Mouse (Mus musculus): Measurements from ENCODE around the gene Krtap17-1. TPM values are rescaled to one million over a fixed set of nuclear protein-coding genes. Genes with fewer than 3 reads are reported as not detected.

The Krtap17-1 gene
- polyA plus RNA-seq (2014; fragmentation: Nextera tagmentation; extraction: Ambion mirVana) = not detected in 2 replicates

DNA sequence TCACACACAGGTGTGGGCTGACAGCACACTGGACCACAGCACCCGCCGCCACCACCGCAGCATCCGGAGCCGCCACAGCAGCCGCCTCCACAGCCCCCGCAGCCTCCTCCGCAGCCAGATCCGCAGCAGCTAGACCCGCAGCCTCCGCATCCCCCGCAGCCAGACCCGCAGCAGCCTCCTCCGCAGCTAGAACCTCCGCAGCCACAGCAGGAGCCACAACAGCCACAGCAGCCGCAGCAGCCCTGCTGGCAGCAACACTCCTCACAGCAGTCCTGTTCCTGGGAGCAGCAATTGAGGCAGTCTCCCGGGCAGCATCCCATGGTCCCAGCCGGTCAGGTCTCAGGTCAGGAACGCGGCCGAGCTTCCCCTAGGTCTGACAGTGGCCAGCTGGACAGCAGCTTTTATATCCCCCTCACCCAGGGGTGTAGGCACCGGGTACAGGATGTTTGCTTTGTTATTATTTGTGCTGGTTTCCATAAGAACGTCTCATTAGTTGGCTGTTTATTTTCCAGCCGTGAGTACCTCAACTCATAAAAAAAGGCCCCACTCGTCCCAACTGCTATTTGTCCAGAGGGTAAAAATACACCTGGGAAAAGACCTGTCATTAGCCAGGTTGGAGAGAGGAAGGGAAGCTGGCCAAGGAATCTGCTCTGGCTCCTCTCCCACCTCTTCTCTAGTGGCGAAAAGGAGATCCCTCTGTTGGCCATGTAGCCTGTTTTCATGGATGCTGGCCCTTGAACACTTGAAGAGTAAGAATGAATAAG is at the start of gene Krtap17-1:
Krtap17-1 (minus strand) TSS at position 375 of the 764 bp plus-strand sequence.
- Histone ChIP-seq H3K36me3 (ENCODE audit: control insufficient read depth, insufficient read depth, low read length) (no peaks in the 10 kb centered on the region), H3K9ac (ENCODE audit: low read depth, low read length) (no peak within 1 kb of the TSS), H3K4me2 (replicated peaks; ENCODE audit: low read depth, low read length) (peak within 1 kb of the TSS; percentile 29; the same call in 1 of the 2 replicates), H3K27ac (ENCODE audit: low read depth, low read length) (no peak within 1 kb of the TSS), H3K27me3 (ENCODE audit: control insufficient read depth, insufficient read depth, low read length) (no peaks in the 10 kb centered on the region; the same call in 1 of the 2 replicates), H3K9me3 (ENCODE audit: control insufficient read depth, low read length) (no peaks in the 10 kb centered on the region), H3K4me1 (ENCODE audit: control insufficient read depth, insufficient read depth, low read length) (no peaks in the 10 kb centered on the region), H3K4me3 (ENCODE audit: low read length) (no peak within 1 kb of the TSS)
- WGBS = 10% methylated on average over 26 of the region's 26 CpGs
- ATAC-seq (ENCODE audit: low FRiP score, low TSS enrichment) = 0 out of 2 replicates have a peak, but pooled peaks have one; percentile 16

DNA sequence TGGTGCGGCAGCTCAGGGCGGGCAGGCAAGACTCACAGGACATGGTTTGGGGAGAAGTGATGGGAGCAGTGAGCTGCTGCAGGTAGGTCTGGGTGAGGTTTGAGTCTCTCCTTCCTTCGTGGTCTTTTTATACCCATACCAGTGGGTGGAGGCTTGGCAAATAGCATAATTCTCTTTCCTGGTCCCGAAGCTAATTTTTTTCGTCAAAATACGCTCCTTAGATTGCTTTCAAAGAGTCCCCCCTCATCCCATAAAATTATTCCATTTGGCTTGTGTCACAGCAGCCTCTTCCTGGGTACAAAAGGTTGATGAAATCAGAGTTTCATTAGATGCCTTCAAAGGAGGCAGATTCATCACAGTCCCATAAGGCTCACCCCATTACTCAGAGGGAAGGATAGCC is 47.7 kb upstream of the Krtap17-1 start, which contains the start of gene Krt34:
Krt34 (minus strand) TSS at position 101 of the 400 bp plus-strand sequence.
- Histone ChIP-seq H3K4me3 (ENCODE audit: low read length) (no peak within 1 kb of the TSS), H3K9ac (ENCODE audit: low read depth, low read length) (no peak within 1 kb of the TSS), H3K36me3 (ENCODE audit: control insufficient read depth, insufficient read depth, low read length) (no peaks in the 10 kb centered on the region), H3K9me3 (ENCODE audit: control insufficient read depth, low read length) (no peaks in the 10 kb centered on the region), H3K27me3 (ENCODE audit: control insufficient read depth, insufficient read depth, low read length) (no peaks in the 10 kb centered on the region), H3K4me2 (replicated peaks; ENCODE audit: low read depth, low read length) (no peak within 1 kb of the TSS), H3K27ac (ENCODE audit: low read depth, low read length) (no peak within 1 kb of the TSS), H3K4me1 (ENCODE audit: control insufficient read depth, insufficient read depth, low read length) (no peaks in the 10 kb centered on the region)
- WGBS = 87% methylated on average over 6 of the region's 6 CpGs
- no peak for ATAC-seq (ENCODE audit: low FRiP score, low TSS enrichment)

DNA sequence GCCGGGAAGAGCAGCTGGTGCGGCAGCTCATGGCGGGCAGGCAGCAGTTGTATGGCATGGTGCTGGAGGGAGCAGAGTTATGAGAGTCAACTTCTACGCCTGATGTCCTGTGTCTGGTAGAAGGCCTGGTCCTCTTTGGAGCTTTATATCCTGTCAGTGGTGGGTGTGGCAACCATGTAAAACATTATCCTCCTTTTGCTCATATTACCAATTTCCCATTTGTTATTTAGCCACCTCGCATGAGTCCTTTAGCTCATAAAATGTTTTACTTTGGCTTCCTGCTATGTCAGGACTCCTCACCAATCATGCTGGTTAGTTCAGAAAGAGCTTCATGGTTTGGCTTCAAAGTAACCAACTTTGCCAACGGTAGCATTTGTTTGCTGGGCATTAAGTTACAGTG is 36.0 kb upstream of the Krtap17-1 start, which contains the start of gene Krt33b:
Krt33b (minus strand) TSS at position 101 of the 400 bp plus-strand sequence.
- Histone ChIP-seq H3K9ac (ENCODE audit: low read depth, low read length) (no peak within 1 kb of the TSS), H3K27ac (ENCODE audit: low read depth, low read length) (no peak within 1 kb of the TSS), H3K36me3 (ENCODE audit: control insufficient read depth, insufficient read depth, low read length) (no peaks in the 10 kb centered on the region), H3K27me3 (ENCODE audit: control insufficient read depth, insufficient read depth, low read length) (no peaks in the 10 kb centered on the region), H3K4me2 (replicated peaks; ENCODE audit: low read depth, low read length) (no peak within 1 kb of the TSS), H3K9me3 (ENCODE audit: control insufficient read depth, low read length) (no peaks in the 10 kb centered on the region), H3K4me1 (ENCODE audit: control insufficient read depth, insufficient read depth, low read length) (no peaks in the 10 kb centered on the region), H3K4me3 (ENCODE audit: low read length) (no peak within 1 kb of the TSS)
- no peak for ATAC-seq (ENCODE audit: low FRiP score, low TSS enrichment)
- 87% methylated on average over 6 of the region's 6 CpGs for WGBS

GRCm38 (mm10) chr11:100021438-100021837 is 27.6 kb upstream of the Krtap17-1 start:
- 79% methylated on average over 5 of the region's 5 CpGs for WGBS
- Histone ChIP-seq H3K27me3 (ENCODE audit: control insufficient read depth, insufficient read depth, low read length) (no peaks in the 10 kb centered on the region), H3K27ac (ENCODE audit: low read depth, low read length) (no peak overlapping the region), H3K9ac (ENCODE audit: low read depth, low read length) (no peak overlapping the region), H3K4me2 (replicated peaks; ENCODE audit: low read depth, low read length) (no peak overlapping the region), H3K4me3 (ENCODE audit: low read length) (no peak overlapping the region), H3K9me3 (ENCODE audit: control insufficient read depth, low read length) (no peaks in the 10 kb centered on the region), H3K4me1 (ENCODE audit: control insufficient read depth, insufficient read depth, low read length) (no peaks in the 10 kb centered on the region), H3K36me3 (ENCODE audit: control insufficient read depth, insufficient read depth, low read length) (no peaks in the 10 kb centered on the region)
- ATAC-seq (ENCODE audit: low FRiP score, low TSS enrichment) = no peak

DNA sequence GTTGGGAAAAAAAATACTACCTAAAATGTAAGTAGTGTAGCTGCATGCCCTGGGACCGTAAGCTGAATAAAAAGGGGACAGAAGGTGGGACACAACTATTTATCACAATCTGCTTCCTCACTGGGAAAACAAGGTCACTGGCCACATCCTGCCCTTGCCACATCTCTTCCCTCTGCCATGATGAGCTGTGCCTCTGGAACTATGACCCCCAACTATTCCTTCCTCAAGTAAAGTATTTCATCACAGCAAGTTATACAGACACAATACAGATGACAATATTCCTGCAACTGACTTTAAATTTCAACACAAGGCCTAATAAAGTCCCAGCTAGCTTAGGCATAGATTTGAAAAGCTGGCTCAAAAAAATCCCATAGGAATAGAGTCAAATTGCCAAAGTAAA is 25.7 kb upstream of the Krtap17-1 start:
- 91% methylated on average over 1 of the region's 1 CpGs for WGBS
- H3K27ac ChIP-seq (ENCODE audit: low read depth, low read length) = no peak overlapping the region

DNA sequence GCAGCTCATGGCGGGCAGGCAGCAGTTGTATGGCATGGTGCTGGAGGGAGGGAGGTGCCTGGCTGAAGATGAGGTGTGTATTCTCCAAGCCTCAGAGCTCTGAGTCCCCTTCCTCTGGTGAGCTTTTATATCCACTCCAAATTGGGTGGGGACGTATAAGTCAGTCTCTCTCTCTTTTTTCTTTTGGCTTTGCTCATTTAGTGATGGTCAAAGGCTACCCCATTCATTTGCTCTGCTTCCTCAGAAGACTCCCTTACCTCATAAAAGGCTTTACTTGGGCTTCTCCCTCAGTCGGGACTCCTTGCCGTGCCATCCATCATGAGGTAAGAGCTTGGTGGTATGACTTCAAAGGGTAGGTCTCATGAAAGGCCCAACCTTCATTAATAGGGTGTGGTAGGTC is 22.3 kb upstream of the Krtap17-1 start, which contains the start of gene Krt33a:
Krt33a (minus strand) TSS at position 101 of the 400 bp plus-strand sequence.
- Histone ChIP-seq H3K27me3 (ENCODE audit: control insufficient read depth, insufficient read depth, low read length) (no peaks in the 10 kb centered on the region), H3K9ac (ENCODE audit: low read depth, low read length) (no peak within 1 kb of the TSS), H3K27ac (ENCODE audit: low read depth, low read length) (no peak within 1 kb of the TSS), H3K36me3 (ENCODE audit: control insufficient read depth, insufficient read depth, low read length) (no peaks in the 10 kb centered on the region), H3K4me1 (ENCODE audit: control insufficient read depth, insufficient read depth, low read length) (no peaks in the 10 kb centered on the region), H3K9me3 (ENCODE audit: control insufficient read depth, low read length) (no peaks in the 10 kb centered on the region), H3K4me3 (ENCODE audit: low read length) (no peak within 1 kb of the TSS), H3K4me2 (replicated peaks; ENCODE audit: low read depth, low read length) (no peak within 1 kb of the TSS)
- ATAC-seq (ENCODE audit: low FRiP score, low TSS enrichment) = no peak
- WGBS = 80% methylated on average over 4 of the region's 4 CpGs

More for the DNA sequence above, 25.7 kb upstream of the Krtap17-1 start:
- no peaks in the 10 kb centered on the region for H3K27me3 ChIP-seq (ENCODE audit: control insufficient read depth, insufficient read depth, low read length)
- H3K9me3 ChIP-seq (ENCODE audit: control insufficient read depth, low read length) = no peaks in the 10 kb centered on the region
- no peaks in the 10 kb centered on the region for H3K4me1 ChIP-seq (ENCODE audit: control insufficient read depth, insufficient read depth, low read length)
- no peak overlapping the region for H3K9ac ChIP-seq (ENCODE audit: low read depth, low read length)
- no peak overlapping the region for H3K4me3 ChIP-seq (ENCODE audit: low read length)
- ATAC-seq (ENCODE audit: low FRiP score, low TSS enrichment) = no peak
- no peaks in the 10 kb centered on the region for H3K36me3 ChIP-seq (ENCODE audit: control insufficient read depth, insufficient read depth, low read length)
- no peak overlapping the region for H3K4me2 ChIP-seq (replicated peaks; ENCODE audit: low read depth, low read length)

- Histone ChIP-seq H3K4me1 (ENCODE audit: control insufficient read depth, insufficient read depth, low read length) (no peaks in the 10 kb centered on the region), H3K4me3 (ENCODE audit: low read length) (no peak overlapping the region), H3K4me2 (replicated peaks; ENCODE audit: low read depth, low read length) (no peak overlapping the region), H3K27ac (ENCODE audit: low read depth, low read length) (no peak overlapping the region), H3K36me3 (ENCODE audit: control insufficient read depth, insufficient read depth, low read length) (no peaks in the 10 kb centered on the region), H3K27me3 (ENCODE audit: control insufficient read depth, insufficient read depth, low read length) (no peaks in the 10 kb centered on the region), H3K9me3 (ENCODE audit: control insufficient read depth, low read length) (no peaks in the 10 kb centered on the region), H3K9ac (ENCODE audit: low read depth, low read length) (no peak overlapping the region)
- WGBS = 65% methylated on average over 4 of the region's 4 CpGs
- no peak for ATAC-seq (ENCODE audit: low FRiP score, low TSS enrichment)
These were observed 19.9 kb upstream of the Krtap17-1 start for GRCm38 (mm10) chr11:100013691-100014171.

DNA sequence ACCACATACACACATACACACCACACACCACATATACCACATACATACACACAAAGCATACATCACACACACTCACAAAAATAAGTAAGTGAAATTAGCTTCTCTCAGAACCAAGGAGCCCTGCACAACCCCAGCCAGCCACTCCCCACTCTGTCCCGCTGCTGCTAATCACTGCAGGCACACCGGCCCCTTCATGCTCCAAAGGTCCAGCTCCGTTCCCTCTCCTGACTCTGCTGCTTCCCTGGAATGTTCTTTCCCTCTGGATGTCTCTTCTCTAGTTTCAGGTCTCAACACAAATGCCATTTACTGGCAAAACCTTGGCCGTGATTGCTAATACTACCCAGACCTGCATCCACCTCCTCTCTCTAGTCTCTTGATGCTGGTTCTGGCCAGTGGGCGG is 16.9 kb upstream of the Krtap17-1 start:
- no peak overlapping the region for H3K4me3 ChIP-seq (ENCODE audit: low read length)
- no peaks in the 10 kb centered on the region for H3K9me3 ChIP-seq (ENCODE audit: control insufficient read depth, low read length)
- WGBS = 61% methylated on average over 5 of the region's 5 CpGs
- H3K4me1 ChIP-seq (ENCODE audit: control insufficient read depth, insufficient read depth, low read length) = no peaks in the 10 kb centered on the region
- no peak overlapping the region for H3K4me2 ChIP-seq (replicated peaks; ENCODE audit: low read depth, low read length)
- H3K9ac ChIP-seq (ENCODE audit: low read depth, low read length) = no peak overlapping the region
- ATAC-seq (ENCODE audit: low FRiP score, low TSS enrichment) = no peak
- H3K36me3 ChIP-seq (ENCODE audit: control insufficient read depth, insufficient read depth, low read length) = no peaks in the 10 kb centered on the region
- no peak overlapping the region for H3K27ac ChIP-seq (ENCODE audit: low read depth, low read length)
- no peaks in the 10 kb centered on the region for H3K27me3 ChIP-seq (ENCODE audit: control insufficient read depth, insufficient read depth, low read length)

DNA sequence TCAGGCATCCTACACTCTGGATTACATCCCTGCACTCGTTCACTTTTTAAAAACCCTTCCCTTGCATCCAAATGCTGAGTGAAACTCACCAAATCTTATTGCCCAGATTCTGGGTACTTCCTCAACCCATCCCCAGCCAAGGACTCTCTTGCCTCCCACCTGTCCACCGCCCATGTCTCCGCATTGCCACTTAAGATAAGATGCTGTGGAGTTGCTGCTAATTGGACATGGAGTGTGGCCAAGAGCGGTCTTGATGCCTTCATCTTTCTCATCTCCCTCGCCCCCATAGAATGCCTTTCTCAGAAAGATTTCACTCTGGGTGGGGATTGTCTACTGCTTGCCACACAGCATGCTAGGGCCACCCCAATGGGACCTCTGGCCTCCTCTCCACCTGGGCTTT is 14.5 kb upstream of the Krtap17-1 start:
- Histone ChIP-seq H3K36me3 (ENCODE audit: control insufficient read depth, insufficient read depth, low read length) (no peaks in the 10 kb centered on the region), H3K9ac (ENCODE audit: low read depth, low read length) (no peak overlapping the region), H3K27ac (ENCODE audit: low read depth, low read length) (no peak overlapping the region), H3K27me3 (ENCODE audit: control insufficient read depth, insufficient read depth, low read length) (no peaks in the 10 kb centered on the region), H3K4me3 (ENCODE audit: low read length) (no peak overlapping the region), H3K9me3 (ENCODE audit: control insufficient read depth, low read length) (no peaks in the 10 kb centered on the region), H3K4me1 (ENCODE audit: control insufficient read depth, insufficient read depth, low read length) (no peaks in the 10 kb centered on the region), H3K4me2 (replicated peaks; ENCODE audit: low read depth, low read length) (no peak overlapping the region)
- no peak for ATAC-seq (ENCODE audit: low FRiP score, low TSS enrichment)
- WGBS = 87% methylated on average over 5 of the region's 5 CpGs
